Mouse (Mus musculus) heart, embryonic 11.5 days (tissue): ENCODE data around the gene Ngfr. TPM values are rescaled to one million over a fixed set of nuclear protein-coding genes. Genes with fewer than 3 reads are reported as not detected.

Experiments
- ATAC-seq: fragments of 200-750 bp; cut with Nextera tagmentation; replicated peaks from 2 replicates; pipeline ENCODE4 v1.8.0; 2017; ENCODE audit warnings: moderate library complexity; ENCODE audit not compliant: insufficient number of reproducible peaks, low FRiP score, low TSS enrichment
- H3K27ac ChIP-seq: fragments of 300-500 bp; sonication (generic); 2 replicates; pipeline ENCODE4 v1.5.1; 2014; ENCODE audit warnings: mild to moderate bottlenecking, low read depth, low read length
- H3K27me3 ChIP-seq: fragments of 300-500 bp; sonication (generic); 2 replicates; pipeline ENCODE4 v1.6.1; 2014; ENCODE audit warnings: mild to moderate bottlenecking, low read length, mixed read lengths; ENCODE audit not compliant: control insufficient read depth, insufficient read depth
- H3K36me3 ChIP-seq: fragments of 300-500 bp; sonication (generic); 2 replicates; pipeline ENCODE4 v1.6.1; 2014; ENCODE audit warnings: mild to moderate bottlenecking, low read length, moderate library complexity, mixed read lengths; ENCODE audit not compliant: control insufficient read depth, insufficient read depth
- H3K4me1 ChIP-seq: fragments of 300-500 bp; sonication (generic); 2 replicates; pipeline ENCODE4 v1.6.1; 2014; ENCODE audit warnings: low read length; ENCODE audit not compliant: control insufficient read depth, insufficient read depth
- H3K4me2 ChIP-seq: fragments of 300-500 bp; sonication (generic); 2 replicates; pipeline ENCODE4 v1.6.1; 2014; ENCODE audit warnings: mild to moderate bottlenecking, moderate library complexity
- H3K4me3 ChIP-seq: fragments of 300-500 bp; sonication (generic); 2 replicates; pipeline ENCODE4 v1.5.1; 2014; ENCODE audit warnings: low read depth, low read length
- H3K9ac ChIP-seq: fragments of 300-500 bp; sonication (generic); 2 replicates; pipeline ENCODE4 v1.6.1; 2014; ENCODE audit warnings: mild to moderate bottlenecking, low read depth, low read length, moderate library complexity
- H3K9me3 ChIP-seq: fragments of 300-500 bp; sonication (generic); replicated peaks from 2 replicates; pipeline ENCODE4 v1.6.1; 2016; ENCODE audit warnings: low read length; ENCODE audit not compliant: control insufficient read depth
- WGBS: fragments of 180-500 bp; shearing (Covaris S2); extraction: QIAGEN DNeasy Blood & Tissue Kit; methylation state at CpG from one replicate; pipeline ENCODE4 v1.1.7; 2014; ENCODE audit not compliant: insufficient replicate concordance; 5-methylcytosine and 5-hydroxymethylcytosine counted together
- polyA plus RNA-seq: library from polyadenylated mRNA; unstranded; fragments of >200 nt; fragmentation: Nextera tagmentation; extraction: Ambion mirVana; gene quantifications from 2 replicates; pipeline ENCODE4 v1.2.1, GENCODE M21; 2014

The Ngfr gene
- polyA plus RNA-seq, 1 experiment from 2014 or later, result 3.6 TPM

DNA sequence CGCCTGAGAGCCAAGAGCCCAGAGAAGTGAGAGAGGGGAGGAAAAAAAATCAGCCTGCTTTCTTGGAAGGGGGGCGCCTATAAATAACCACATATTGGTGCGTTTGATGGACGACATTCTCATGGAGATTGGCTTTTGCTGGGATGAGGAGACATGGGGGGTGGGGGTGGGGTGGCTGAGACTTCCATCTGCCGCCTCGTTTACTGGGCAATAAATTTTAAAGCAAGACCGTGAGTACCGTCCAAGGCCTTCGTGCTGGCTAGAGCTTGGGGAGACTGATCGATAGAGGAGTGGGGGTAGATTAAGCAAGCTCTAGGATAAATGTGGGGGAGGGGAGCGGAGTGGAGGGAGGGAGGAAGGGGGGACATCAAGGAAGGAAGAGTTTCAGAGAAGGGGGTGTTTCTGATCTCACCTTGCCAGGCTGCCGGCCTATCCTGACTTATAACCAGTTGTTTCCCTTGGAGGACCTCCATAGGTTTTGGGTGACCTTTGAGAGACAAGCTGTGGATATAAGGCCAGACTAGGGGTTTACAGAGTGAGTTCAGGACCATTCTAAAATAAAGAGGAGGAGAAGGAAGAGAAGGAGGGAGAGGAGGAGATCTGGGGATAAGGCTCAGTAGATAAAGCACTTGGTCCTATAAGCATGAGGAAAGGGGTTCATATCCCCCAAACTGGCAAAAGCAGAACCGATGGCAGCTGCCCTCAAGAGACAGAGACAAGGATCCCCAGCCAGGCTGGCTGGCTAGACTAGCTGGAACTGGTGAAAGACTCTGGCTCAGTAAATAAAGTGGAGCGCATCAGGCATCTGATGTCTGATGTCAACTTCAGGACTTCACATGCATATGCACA lies 10.9 kb upstream of the Ngfr start:
- H3K4me1 ChIP-seq, result peaks cover 28% of the 10 kb centered on the region
- no peak for ATAC-seq

DNA sequence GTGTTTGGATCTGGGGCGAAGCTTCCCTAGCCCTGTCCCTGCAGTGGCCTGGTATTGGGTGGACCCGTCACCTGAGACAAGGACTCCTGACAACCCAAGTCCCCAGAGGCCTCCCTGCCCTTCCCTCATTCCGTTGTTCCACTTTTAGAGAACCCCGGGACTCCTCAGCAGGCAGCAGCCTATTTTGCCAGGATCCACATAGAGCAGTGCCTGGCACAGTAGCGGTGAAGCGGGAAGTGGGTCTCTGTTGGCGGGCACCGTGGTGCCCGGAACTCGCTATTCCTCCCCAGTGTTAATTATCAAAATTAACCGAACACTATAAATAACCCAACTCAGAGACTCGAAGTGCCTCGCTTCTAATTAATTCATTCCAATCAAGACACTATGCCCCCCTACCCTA lies 10.2 kb upstream of the Ngfr start:
- Histone ChIP-seq H3K4me2 (no peak overlapping the region), H3K9ac (no peak overlapping the region)
- WGBS, result 28% methylated on average over 13 of the region's 13 CpGs

More for the DNA sequence above, 10.9 kb upstream of the Ngfr start:
- no peaks in the 10 kb centered on the region for H3K36me3 ChIP-seq
- no peak overlapping the region for H3K4me3 ChIP-seq
- WGBS, result 25% methylated on average over 14 of the region's 14 CpGs
- H3K9ac ChIP-seq, result no peak overlapping the region
- H3K27ac ChIP-seq, result no peak overlapping the region
- H3K9me3 ChIP-seq, result no peaks in the 10 kb centered on the region
- H3K4me2 ChIP-seq, result no peak overlapping the region
- peaks cover 47% of the 10 kb centered on the region for H3K27me3 ChIP-seq

DNA sequence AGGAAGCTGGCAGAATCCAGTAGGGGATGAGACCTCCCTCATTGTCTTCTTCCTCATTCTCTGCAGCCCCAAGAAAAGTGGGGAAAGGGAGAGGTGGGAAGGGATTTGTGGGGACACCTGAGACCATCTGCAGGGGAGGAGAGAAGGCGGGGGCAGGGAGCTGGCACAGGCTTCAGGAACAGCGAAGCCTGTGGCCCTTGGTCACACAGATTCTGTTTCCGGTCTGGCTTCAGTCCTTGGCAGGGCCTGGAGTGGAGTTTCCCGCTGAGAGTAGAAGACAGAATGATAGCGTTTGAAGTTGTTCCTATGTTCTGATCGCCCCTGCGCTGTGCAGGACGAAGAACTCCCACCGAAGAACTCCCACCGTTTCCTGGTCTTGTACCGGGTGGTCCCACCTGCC lies 9.2 kb upstream of the Ngfr start:
- Histone ChIP-seq H3K4me3 (no peak overlapping the region), H3K4me2 (no peak overlapping the region), H3K36me3 (no peaks in the 10 kb centered on the region), H3K4me1 (peaks cover 28% of the 10 kb centered on the region), H3K9ac (no peak overlapping the region), H3K27ac (no peak overlapping the region), H3K27me3 (peaks cover 60% of the 10 kb centered on the region), H3K9me3 (no peaks in the 10 kb centered on the region)
- WGBS, result 36% methylated on average over 11 of the region's 11 CpGs
- no peak for ATAC-seq

More for the DNA sequence above, 10.2 kb upstream of the Ngfr start:
- no peak for ATAC-seq
- no peak overlapping the region for H3K27ac ChIP-seq
- H3K27me3 ChIP-seq, result peaks cover 51% of the 10 kb centered on the region
- no peaks in the 10 kb centered on the region for H3K36me3 ChIP-seq
- H3K4me1 ChIP-seq, result peaks cover 28% of the 10 kb centered on the region
- H3K9me3 ChIP-seq, result no peaks in the 10 kb centered on the region
- no peak overlapping the region for H3K4me3 ChIP-seq

DNA sequence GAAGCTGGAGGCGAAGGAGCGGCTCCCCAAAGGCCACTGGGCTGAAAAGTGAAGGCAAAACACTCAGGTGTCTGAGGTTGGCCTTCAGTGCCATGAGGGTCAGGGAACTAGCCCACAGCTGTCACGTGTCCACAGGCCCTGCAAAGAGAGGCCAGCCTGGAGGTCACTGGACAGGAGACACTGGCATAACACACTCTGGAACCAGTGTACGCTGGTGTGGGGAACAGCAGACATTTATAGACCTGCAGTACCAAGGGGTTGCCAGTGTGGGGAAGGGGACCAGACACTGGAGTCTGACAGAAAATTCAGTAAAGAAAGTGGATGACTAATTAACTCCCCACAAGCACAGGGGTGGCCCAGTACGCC lies 8.6 kb upstream of the Ngfr start:
- H3K36me3 ChIP-seq, result no peaks in the 10 kb centered on the region
- ATAC-seq, result no peak
- H3K4me3 ChIP-seq, result no peak overlapping the region
- H3K9ac ChIP-seq, result no peak overlapping the region
- no peak overlapping the region for H3K27ac ChIP-seq
- peaks cover 60% of the 10 kb centered on the region for H3K27me3 ChIP-seq
- H3K4me2 ChIP-seq, result no peak overlapping the region
- WGBS, result 44% methylated on average over 5 of the region's 5 CpGs
- H3K4me1 ChIP-seq, result peaks cover 28% of the 10 kb centered on the region
- no peaks in the 10 kb centered on the region for H3K9me3 ChIP-seq

DNA sequence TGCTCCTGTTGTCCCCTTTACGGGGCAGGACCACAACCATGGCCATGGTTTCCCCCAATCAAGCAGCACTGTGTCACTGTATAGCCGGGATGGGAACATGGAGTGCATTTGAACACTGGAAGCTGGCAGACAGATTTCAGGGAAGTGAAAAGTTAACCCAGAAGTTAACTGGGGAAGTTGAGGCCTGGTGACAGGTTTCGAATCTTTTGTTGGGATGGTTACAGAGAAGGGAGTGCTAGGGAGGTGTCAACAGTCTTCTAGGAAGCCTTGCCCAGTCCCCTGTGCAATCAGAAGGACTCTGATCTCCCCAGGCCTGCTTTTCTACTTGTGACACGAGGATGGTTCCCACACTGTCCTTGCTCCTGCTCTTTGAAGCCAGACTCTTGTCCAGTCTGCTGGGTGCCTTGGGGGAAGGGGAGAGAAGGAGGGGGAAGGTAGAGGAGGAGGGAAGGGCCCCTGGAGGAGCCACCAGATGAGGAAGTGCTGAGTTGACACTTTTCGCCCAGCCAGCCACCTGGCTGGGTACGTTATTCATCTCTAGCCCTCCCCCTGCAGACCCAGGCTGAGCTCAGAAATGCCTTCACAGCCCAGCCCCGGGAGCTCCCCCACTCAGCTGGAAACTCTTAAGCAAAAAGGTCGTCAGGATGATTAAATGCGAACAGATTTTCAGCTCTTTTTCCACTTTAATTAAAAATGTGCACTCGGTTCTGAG lies 8.1 kb upstream of the Ngfr start:
- Histone ChIP-seq H3K27me3 (peaks cover 61% of the 10 kb centered on the region), H3K4me2 (no peak overlapping the region), H3K4me1 (peaks cover 28% of the 10 kb centered on the region), H3K27ac (no peak overlapping the region), H3K9me3 (no peaks in the 10 kb centered on the region), H3K9ac (no peak overlapping the region), H3K4me3 (no peak overlapping the region), H3K36me3 (no peaks in the 10 kb centered on the region)
- ATAC-seq, result no peak
- WGBS, result 18% methylated on average over 10 of the region's 10 CpGs

DNA sequence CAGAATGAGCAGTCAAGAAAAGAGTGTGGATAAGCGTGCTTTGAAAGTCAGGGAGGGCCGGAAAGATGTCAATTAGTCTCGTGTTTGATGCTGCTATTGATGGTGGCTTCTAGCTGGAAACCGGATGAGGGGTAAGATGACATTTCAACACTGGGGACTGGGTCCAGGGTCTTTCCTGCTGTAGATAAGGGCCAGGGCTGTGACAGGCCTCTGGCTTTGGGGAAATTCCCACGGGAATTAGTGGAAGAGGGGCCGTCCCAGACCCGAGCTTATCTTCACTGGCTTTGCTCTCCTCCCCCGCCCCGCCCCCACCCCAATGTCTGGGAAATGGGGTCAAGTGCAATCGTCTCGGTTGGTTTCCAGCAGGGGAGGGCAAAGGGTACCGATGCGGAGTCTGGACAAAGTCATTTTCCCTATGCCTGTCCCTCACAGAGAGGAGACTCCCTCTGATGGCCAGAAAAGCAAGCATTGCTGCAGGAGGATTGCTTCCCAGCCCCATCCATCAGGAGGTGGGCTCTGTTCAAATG lies 7.2 kb upstream of the Ngfr start:
- WGBS, result 9% methylated on average over 13 of the region's 13 CpGs
- Histone ChIP-seq H3K4me2 (no peak overlapping the region), H3K27me3 (peaks cover 60% of the 10 kb centered on the region), H3K36me3 (no peaks in the 10 kb centered on the region), H3K4me3 (no peak overlapping the region), H3K27ac (no peak overlapping the region), H3K4me1 (peaks cover 28% of the 10 kb centered on the region), H3K9ac (no peak overlapping the region), H3K9me3 (no peaks in the 10 kb centered on the region)
- ATAC-seq, result no peak; the same call in 1 of the 2 replicates

DNA sequence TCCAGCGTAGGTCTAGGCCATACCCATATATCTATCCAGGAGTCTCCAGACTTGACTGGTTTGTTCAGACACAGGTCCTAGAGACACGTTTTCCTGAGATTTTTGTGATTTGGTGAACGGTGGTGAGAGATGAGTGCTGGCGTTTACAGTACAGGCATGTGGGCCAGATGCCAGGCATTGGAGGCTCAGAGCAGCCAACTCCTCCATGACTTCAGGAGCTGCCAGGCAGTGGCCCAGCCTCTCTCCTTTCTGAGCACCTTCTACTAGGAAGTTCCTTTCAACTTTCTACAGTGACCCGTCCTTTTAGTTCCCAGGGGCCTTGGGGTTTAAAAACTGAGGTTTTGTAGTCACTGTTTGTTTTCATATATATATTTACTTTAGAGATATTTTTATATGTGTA lies 6.0 kb upstream of the Ngfr start:
- peaks cover 62% of the 10 kb centered on the region for H3K27me3 ChIP-seq
- H3K27ac ChIP-seq, result no peak overlapping the region
- H3K4me1 ChIP-seq, result peaks cover 28% of the 10 kb centered on the region
- ATAC-seq, result no peak
- no peaks in the 10 kb centered on the region for H3K9me3 ChIP-seq
- H3K36me3 ChIP-seq, result no peaks in the 10 kb centered on the region
- 58% methylated on average over 5 of the region's 5 CpGs for WGBS
- H3K9ac ChIP-seq, result no peak overlapping the region
- H3K4me2 ChIP-seq, result no peak overlapping the region
- H3K4me3 ChIP-seq, result no peak overlapping the region

DNA sequence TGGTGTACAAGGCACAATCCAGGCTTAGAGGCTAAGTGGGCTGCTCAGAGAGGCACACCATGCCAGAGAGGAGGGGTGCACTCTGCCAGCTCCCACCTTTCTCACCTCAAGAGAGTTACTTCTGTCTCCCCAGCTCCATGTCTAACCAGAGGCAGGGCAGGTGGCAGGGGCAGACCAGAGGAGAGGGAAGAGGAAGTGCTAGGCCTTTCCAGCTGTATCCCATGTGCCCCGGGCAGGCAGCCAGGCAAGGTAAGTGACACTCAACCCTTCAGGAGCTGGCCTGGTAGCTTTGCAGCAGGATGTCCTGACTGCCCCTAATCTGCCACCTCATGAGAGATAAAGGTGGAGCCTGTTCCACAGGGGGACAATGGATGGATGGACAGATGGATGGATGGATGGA lies 5.2 kb upstream of the Ngfr start:
- peaks cover 67% of the 10 kb centered on the region for H3K27me3 ChIP-seq
- no peak for ATAC-seq
- WGBS, result 75% methylated on average over 1 of the region's 1 CpGs

More for the DNA sequence above, 5.2 kb upstream of the Ngfr start:
- Histone ChIP-seq H3K27ac (no peak overlapping the region), H3K4me2 (no peak overlapping the region), H3K4me3 (no peak overlapping the region), H3K4me1 (peaks cover 25% of the 10 kb centered on the region), H3K9ac (no peak overlapping the region), H3K9me3 (no peaks in the 10 kb centered on the region), H3K36me3 (no peaks in the 10 kb centered on the region)
